Comparison of ENCODE assay signal across 16 mouse cellular contexts in the genomic region with DNA sequence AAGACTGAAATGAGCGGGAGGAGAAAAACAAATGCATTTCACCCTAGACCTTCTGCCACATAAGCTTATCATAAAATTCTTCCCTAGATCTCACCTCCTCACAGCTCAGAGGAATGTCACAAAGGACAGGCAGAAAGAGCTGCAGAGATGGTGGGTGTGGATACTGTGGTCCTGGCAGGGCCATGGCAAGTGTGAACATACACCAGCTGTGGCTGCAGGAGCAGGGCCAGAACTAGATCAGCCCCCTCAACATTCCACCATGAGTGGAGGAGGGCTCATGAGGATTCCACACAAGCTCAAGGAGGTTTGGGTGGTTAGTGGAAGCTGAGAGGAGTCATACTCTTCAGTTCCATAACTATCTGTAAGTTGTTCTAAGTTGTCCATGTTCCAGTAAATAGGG.
DNase-seq lines count a peak whose midpoint lies in the region; ATAC-seq and TF ChIP-seq lines count a peak whose summit lies in the region.
"Had no signal": no experiment of that assay in that cellular context is flagged by ENCODE, and none has a peak within 500 bp of the region (broad histone marks: within the 10 kb centered on the region; RNA-seq: fewer than 3 reads in every experiment).

No protein-coding gene starts in this region.

- H3K9me3 ChIP-seq in lung, embryonic 16.5 days (ENCODE audit: control insufficient read depth, low read length): no peaks in the 10 kb centered on the region
- no peaks in the 10 kb centered on the region for H3K9me3 ChIP-seq in stomach, embryonic 15.5 days
- no peaks in the 10 kb centered on the region for H3K9me3 ChIP-seq in stomach, postnatal 0 days (ENCODE audit: control insufficient read depth, low read length)
- H3K9me3 ChIP-seq: embryonic facial prominence, embryonic 12.5 days; forebrain, embryonic 15.5 days; hindbrain, embryonic 15.5 days had no signal

- H3K4me2 ChIP-seq in lung, embryonic 16.5 days (ENCODE audit: low read depth, low read length): no peak overlapping the region
- H3K4me2 ChIP-seq in stomach, embryonic 15.5 days: no peak overlapping the region
- no peak overlapping the region for H3K4me2 ChIP-seq in stomach, postnatal 0 days (replicated peaks; ENCODE audit: low read depth)
- H3K4me2 ChIP-seq: embryonic facial prominence, embryonic 12.5 days; forebrain, embryonic 15.5 days; hindbrain, embryonic 15.5 days had no signal

- peak; percentile 61; the same call in 1 of the 2 replicates for ATAC-seq in lung, embryonic 16.5 days (ENCODE audit: low read depth)
- 0 out of 2 replicates have a peak, but pooled peaks have one; percentile 22 for ATAC-seq in stomach, embryonic 15.5 days (ENCODE audit: insufficient read depth, low FRiP score, low read depth)
- ATAC-seq in stomach, postnatal 0 days (ENCODE audit: low FRiP score, low TSS enrichment): no peak
- ATAC-seq: forebrain, embryonic 15.5 days had no signal

- no peaks in the 10 kb centered on the region for H3K36me3 ChIP-seq in lung, embryonic 16.5 days (ENCODE audit: control insufficient read depth, insufficient read depth, low read length)
- H3K36me3 ChIP-seq in stomach, embryonic 15.5 days: no peaks in the 10 kb centered on the region
- H3K36me3 ChIP-seq in stomach, postnatal 0 days (ENCODE audit: control insufficient read depth, insufficient read depth, low read length): no peaks in the 10 kb centered on the region
- H3K36me3 ChIP-seq: embryonic facial prominence, embryonic 12.5 days; forebrain, embryonic 15.5 days; hindbrain, embryonic 15.5 days had no signal

- no peaks in the 10 kb centered on the region for H3K27me3 ChIP-seq in lung, embryonic 16.5 days (ENCODE audit: control insufficient read depth, insufficient read depth, low read depth, low read length)
- H3K27me3 ChIP-seq in stomach, embryonic 15.5 days (replicated peaks): no peaks in the 10 kb centered on the region
- H3K27me3 ChIP-seq in stomach, postnatal 0 days (ENCODE audit: control insufficient read depth, insufficient read depth, low read length): no peaks in the 10 kb centered on the region
- H3K27me3 ChIP-seq: embryonic facial prominence, embryonic 12.5 days; forebrain, embryonic 15.5 days had no signal

- no peak overlapping the region for H3K27ac ChIP-seq in lung, embryonic 16.5 days (ENCODE audit: low read length)
- H3K27ac ChIP-seq in stomach, embryonic 15.5 days: no peak overlapping the region
- H3K27ac ChIP-seq in stomach, postnatal 0 days (replicated peaks): no peak overlapping the region
- H3K27ac ChIP-seq: embryonic facial prominence, embryonic 12.5 days; forebrain, embryonic 15.5 days; hindbrain, embryonic 15.5 days had no signal

- no peaks in the 10 kb centered on the region for H3K4me1 ChIP-seq in lung, embryonic 16.5 days (replicated peaks; ENCODE audit: control insufficient read depth, insufficient read depth, low read length)
- H3K4me1 ChIP-seq in stomach, embryonic 15.5 days: no peaks in the 10 kb centered on the region
- no peaks in the 10 kb centered on the region for H3K4me1 ChIP-seq in stomach, postnatal 0 days (replicated peaks; ENCODE audit: control insufficient read depth, insufficient read depth)
- H3K4me1 ChIP-seq: embryonic facial prominence, embryonic 12.5 days; forebrain, embryonic 15.5 days; hindbrain, embryonic 15.5 days had no signal

- no peak overlapping the region for H3K9ac ChIP-seq in lung, embryonic 16.5 days (ENCODE audit: low read length)
- no peak overlapping the region for H3K9ac ChIP-seq in stomach, embryonic 15.5 days
- H3K9ac ChIP-seq in stomach, postnatal 0 days (ENCODE audit: low read length): no peak overlapping the region
- H3K9ac ChIP-seq: embryonic facial prominence, embryonic 12.5 days; forebrain, embryonic 15.5 days; hindbrain, embryonic 15.5 days had no signal

- intact Hi-C loops in heart, postnatal 25 days (cut with DNase I): no loop called here

- H3K4me3 ChIP-seq in lung, embryonic 16.5 days (ENCODE audit: low read length): no peak overlapping the region
- no peak overlapping the region for H3K4me3 ChIP-seq in stomach, embryonic 15.5 days (replicated peaks)
- H3K4me3 ChIP-seq in stomach, postnatal 0 days (ENCODE audit: low read depth, low read length): no peak overlapping the region
- H3K4me3 ChIP-seq: embryonic facial prominence, embryonic 12.5 days; forebrain, embryonic 15.5 days; hindbrain, embryonic 15.5 days had no signal

- no peak for TF ChIP-seq CTCF in stomach, postnatal 0 days (IDR thresholded peaks at IDR 0.05; ENCODE audit: low read depth)

- no peak for TF ChIP-seq EP300 in stomach, postnatal 0 days (optimal IDR thresholded peaks at IDR 0.05)

- 52% methylated on average over 1 of the region's 1 CpGs for WGBS in lung, embryonic 16.5 days
- WGBS in stomach, embryonic 15.5 days: 71% methylated on average over 1 of the region's 1 CpGs
- WGBS in stomach, postnatal 0 days: 81% methylated on average over 1 of the region's 1 CpGs

- DNase-seq in heart, postnatal 4 days: peak; percentile 9
- no peak for DNase-seq in heart, postnatal 25 days (ENCODE audit: low spot score)
- DNase-seq in lung, postnatal 36 days: no peak
- no peak for DNase-seq in stomach, postnatal 0 days (ENCODE audit: low spot score)
- DNase-seq in embryo, embryonic 9.5 days (ENCODE audit: extremely low spot score): no peak
- DNase-seq: adrenal gland, adult 8-10 months; adrenal gland, postnatal 36 days; cerebellum, adult 11 months; cerebellum, adult 8-10 months; embryo, embryonic 11 days; gastrocnemius, postnatal 14 days had no signal
